Mouse (Mus musculus) neural tube, embryonic 13.5 days (tissue): ENCODE measurements around the gene Ripk1. TPM values are rescaled to one million over a fixed set of nuclear protein-coding genes. Genes with fewer than 3 reads are reported as not detected.

Source experiments
- ATAC-seq: fragments of 200-750 bp; cut with Nextera tagmentation; 2 replicates; pipeline ENCODE4 v1.8.0; 2017; ENCODE audit warnings: low read depth, mild to moderate bottlenecking, moderate TSS enrichment, moderate library complexity
- H3K27ac ChIP-seq: fragments of 300-500 bp; sonication (generic); replicated peaks from 2 replicates; pipeline ENCODE4 v1.5.1; 2015; ENCODE audit warnings: moderate library complexity, mild to moderate bottlenecking, inconsistent platforms
- H3K27me3 ChIP-seq: fragments of 300-500 bp; sonication (generic); 2 replicates; pipeline ENCODE4 v1.6.1; 2015; ENCODE audit warnings: mild to moderate bottlenecking, inconsistent platforms
- H3K36me3 ChIP-seq: fragments of 300-500 bp; sonication (generic); 2 replicates; pipeline ENCODE4 v1.6.1; 2015; ENCODE audit warnings: mild to moderate bottlenecking, inconsistent platforms
- H3K4me1 ChIP-seq: fragments of 300-500 bp; sonication (generic); replicated peaks from 2 replicates; pipeline ENCODE4 v1.6.1; 2015; ENCODE audit warnings: inconsistent platforms
- H3K4me2 ChIP-seq: fragments of 300-500 bp; sonication (generic); 2 replicates; pipeline ENCODE4 v1.6.1; 2015; ENCODE audit warnings: inconsistent platforms, mild to moderate bottlenecking, moderate library complexity
- H3K4me3 ChIP-seq: fragments of 300-500 bp; sonication (generic); 2 replicates; pipeline ENCODE4 v1.5.1; 2015; ENCODE audit warnings: mild to moderate bottlenecking, inconsistent platforms
- H3K9ac ChIP-seq: fragments of 300-500 bp; sonication (generic); 2 replicates; pipeline ENCODE4 v1.6.1; 2015; ENCODE audit warnings: moderate library complexity, mild to moderate bottlenecking, inconsistent platforms
- H3K9me3 ChIP-seq: fragments of 300-500 bp; sonication (generic); 2 replicates; pipeline ENCODE4 v1.6.1; 2016; ENCODE audit warnings: inconsistent platforms
- whole genome bisulfite sequencing: fragments of 180-500 bp; shearing (Covaris S2); methylation state at CpG from one replicate; pipeline ENCODE4 v1.1.7; 2015; 5-methylcytosine and 5-hydroxymethylcytosine counted together
- polyA plus RNA-seq: library from polyadenylated mRNA; unstranded; fragments of >200 nt; fragmentation: Nextera tagmentation; extraction: Ambion mirVana; gene quantifications from 2 replicates; pipeline ENCODE4 v1.2.1, GENCODE M21; 2015

Ripk1 gene
- polyA plus RNA-seq, 1 experiment from 2014 or later = 6.7 TPM

GRCm38 (mm10) chr13:34003058-34003457, 895 bp downstream of the Ripk1 start:
- WGBS = 10% methylated on average over 5 of the region's 5 CpGs
- Histone ChIP-seq H3K4me1 (peaks cover 19% of the 10 kb centered on the region), H3K4me2 (peak overlapping the region; percentile 71), H3K9ac (peak overlapping the region; percentile 84), H3K9me3 (no peaks in the 10 kb centered on the region), H3K36me3 (no peaks in the 10 kb centered on the region), H3K27ac (peak overlapping the region; percentile 92), H3K4me3 (peak overlapping the region; percentile 95), H3K27me3 (no peaks in the 10 kb centered on the region)
- ATAC-seq = peak; percentile 10; the same call in 1 of the 2 replicates

- H3K27me3 ChIP-seq = no peaks in the 10 kb centered on the region
- no peaks in the 10 kb centered on the region for H3K9me3 ChIP-seq
- no peak overlapping the region for H3K27ac ChIP-seq
- no peak overlapping the region for H3K9ac ChIP-seq
- no peak overlapping the region for H3K4me3 ChIP-seq
- peaks cover 5% of the 10 kb centered on the region for H3K4me1 ChIP-seq
- 67% methylated on average over 2 of the region's 2 CpGs for WGBS
- H3K36me3 ChIP-seq = peaks cover 18% of the 10 kb centered on the region
- no peak for ATAC-seq
- H3K4me2 ChIP-seq = no peak overlapping the region
These were observed 5.1 kb downstream of the Ripk1 start for GRCm38 (mm10) chr13:34007234-34007633.

GRCm38 (mm10) chr13:34016927-34017569, 14.9 kb downstream of the Ripk1 start:
- no peak for ATAC-seq
- Histone ChIP-seq H3K4me3 (no peak overlapping the region), H3K9me3 (no peaks in the 10 kb centered on the region), H3K27ac (no peak overlapping the region), H3K9ac (no peak overlapping the region), H3K4me2 (no peak overlapping the region), H3K27me3 (no peaks in the 10 kb centered on the region), H3K4me1 (no peaks in the 10 kb centered on the region), H3K36me3 (peaks cover 68% of the 10 kb centered on the region)
- 94% methylated on average over 9 of the region's 9 CpGs for WGBS

DNA sequence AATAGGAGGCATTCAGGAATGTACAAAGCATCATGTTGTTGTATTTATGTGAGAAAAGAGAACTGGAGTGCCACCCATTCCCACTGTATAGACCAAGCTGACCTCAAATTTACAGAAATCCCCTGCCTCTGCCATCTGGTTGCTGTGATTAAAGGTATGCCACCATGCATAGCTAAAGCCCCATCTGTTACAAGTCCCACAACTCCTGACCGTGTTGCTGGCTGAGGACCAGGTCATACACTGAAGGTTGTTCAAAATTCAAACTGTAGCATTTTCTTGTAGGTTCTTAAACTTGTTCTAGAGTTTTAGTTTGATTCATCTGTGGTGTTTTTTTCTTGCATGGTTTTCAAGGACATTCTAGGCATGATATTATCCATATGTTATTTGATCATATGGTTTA, 16.4 kb downstream of the Ripk1 start:
- H3K36me3 ChIP-seq = peaks cover 77% of the 10 kb centered on the region
- no peak overlapping the region for H3K9ac ChIP-seq
- WGBS = 87% methylated on average over 1 of the region's 1 CpGs
- ATAC-seq = no peak
- no peaks in the 10 kb centered on the region for H3K9me3 ChIP-seq
- H3K27ac ChIP-seq = no peak overlapping the region
- no peak overlapping the region for H3K4me2 ChIP-seq
- H3K4me3 ChIP-seq = no peak overlapping the region
- no peaks in the 10 kb centered on the region for H3K27me3 ChIP-seq
- no peaks in the 10 kb centered on the region for H3K4me1 ChIP-seq

- H3K4me1 ChIP-seq = no peaks in the 10 kb centered on the region
- ATAC-seq = no peak
- 89% methylated on average over 2 of the region's 2 CpGs for WGBS
- no peaks in the 10 kb centered on the region for H3K9me3 ChIP-seq
- H3K27me3 ChIP-seq = no peaks in the 10 kb centered on the region
- no peak overlapping the region for H3K4me3 ChIP-seq
- no peak overlapping the region for H3K27ac ChIP-seq
- H3K4me2 ChIP-seq = no peak overlapping the region
- H3K36me3 ChIP-seq = peaks cover 49% of the 10 kb centered on the region
- H3K9ac ChIP-seq = no peak overlapping the region
These were observed 19.8 kb downstream of the Ripk1 start for GRCm38 (mm10) chr13:34021998-34022397.

- H3K27ac ChIP-seq = no peak overlapping the region
- ATAC-seq = no peak
- no peaks in the 10 kb centered on the region for H3K27me3 ChIP-seq
- no peak overlapping the region for H3K9ac ChIP-seq
- no peak overlapping the region for H3K4me2 ChIP-seq
- peaks cover 4% of the 10 kb centered on the region for H3K4me1 ChIP-seq
- WGBS = 62% methylated on average over 2 of the region's 2 CpGs
- no peaks in the 10 kb centered on the region for H3K9me3 ChIP-seq
- peaks cover 42% of the 10 kb centered on the region for H3K36me3 ChIP-seq
- H3K4me3 ChIP-seq = no peak overlapping the region
These were observed 29.9 kb downstream of the Ripk1 start for GRCm38 (mm10) chr13:34032041-34032440.

GRCm38 (mm10) chr13:34035424-34035823, 33.3 kb downstream of the Ripk1 start:
- WGBS = 88% methylated on average over 3 of the region's 3 CpGs
- Histone ChIP-seq H3K4me1 (peaks cover 21% of the 10 kb centered on the region), H3K4me3 (no peak overlapping the region), H3K27me3 (no peaks in the 10 kb centered on the region), H3K4me2 (no peak overlapping the region), H3K9me3 (0 out of 2 replicates have a peak, but pooled peaks cover 4% of the 10 kb centered on the region), H3K27ac (no peak overlapping the region), H3K9ac (no peak overlapping the region), H3K36me3 (peaks cover 27% of the 10 kb centered on the region)
- no peak for ATAC-seq

GRCm38 (mm10) chr13:34036726-34037125, 34.6 kb downstream of the Ripk1 start:
- peaks cover 21% of the 10 kb centered on the region for H3K4me1 ChIP-seq
- peak overlapping the region; percentile 88 for H3K27ac ChIP-seq
- peaks cover 17% of the 10 kb centered on the region for H3K36me3 ChIP-seq
- peak; percentile 4 for ATAC-seq
- no peak overlapping the region; the same call in 1 of the 2 replicates for H3K4me2 ChIP-seq
- peak overlapping the region; percentile 86 for H3K9ac ChIP-seq
- 0 out of 2 replicates have a peak, but pooled peaks cover 4% of the 10 kb centered on the region for H3K9me3 ChIP-seq
- 0 out of 2 replicates have a peak overlapping the region, but pooled peaks have one; percentile 71 for H3K4me3 ChIP-seq
- 80% methylated on average over 5 of the region's 5 CpGs for WGBS
- H3K27me3 ChIP-seq = no peaks in the 10 kb centered on the region

DNA sequence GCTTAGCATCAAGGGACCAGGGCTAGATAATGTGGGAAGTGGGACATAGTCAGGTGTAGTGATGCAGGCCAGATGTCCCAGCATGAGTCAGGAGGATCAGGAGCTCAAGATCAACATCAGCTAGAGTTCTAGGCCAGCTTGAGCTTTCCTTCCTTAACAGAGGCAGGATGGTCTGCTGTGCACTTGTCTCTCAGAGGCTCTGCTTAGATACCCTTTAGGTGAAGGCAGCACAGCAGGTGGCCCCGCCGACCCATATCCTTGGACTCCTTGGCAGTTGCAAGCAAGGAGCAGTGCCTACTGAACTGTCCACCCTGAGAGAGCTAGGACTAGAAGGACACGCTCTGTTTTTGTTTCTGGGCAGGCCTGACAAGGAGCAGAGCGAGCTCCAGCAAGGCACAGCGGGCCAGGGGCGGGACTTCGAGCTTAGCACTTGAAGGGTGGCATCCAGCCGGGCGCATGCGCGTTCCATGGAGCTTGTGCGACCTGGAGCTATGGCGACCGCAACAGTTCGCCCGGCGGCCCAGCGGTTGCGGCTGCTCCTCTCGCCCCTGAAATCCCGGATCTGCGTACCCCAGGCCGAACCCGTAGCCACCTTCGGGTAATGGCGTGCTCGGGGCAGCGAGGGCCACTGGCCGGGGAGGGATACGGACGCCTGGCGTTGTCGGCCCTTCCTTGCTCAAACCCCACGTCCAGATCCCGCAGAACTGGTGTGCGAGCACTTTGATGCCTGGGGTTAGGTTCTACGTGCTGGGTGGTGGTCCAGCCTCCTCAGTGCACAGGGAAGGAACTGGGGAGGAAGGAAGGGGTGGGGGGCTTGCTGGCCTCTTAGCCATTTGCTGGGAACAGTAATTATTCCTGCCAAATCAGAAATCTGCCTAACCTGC, 35.3 kb downstream of the Ripk1 start, which contains the start of gene Bphl:
Bphl (plus strand) TSS at position 426 of the 884 bp plus-strand sequence.
- H3K9ac ChIP-seq = peak within 1 kb of the TSS; percentile 86
- peak within 1 kb of the TSS; percentile 68 for H3K4me2 ChIP-seq
- under 1% methylated on average over 37 of the region's 37 CpGs for WGBS
- H3K9me3 ChIP-seq = 0 out of 2 replicates have a peak, but pooled peaks cover 4% of the 10 kb centered on the region
- H3K36me3 ChIP-seq = peaks cover 16% of the 10 kb centered on the region
- peak; percentile 96 for ATAC-seq
- H3K4me1 ChIP-seq = peaks cover 23% of the 10 kb centered on the region
- H3K4me3 ChIP-seq = peak within 1 kb of the TSS; percentile 71
- peak within 1 kb of the TSS; percentile 88 for H3K27ac ChIP-seq
- no peaks in the 10 kb centered on the region for H3K27me3 ChIP-seq

- ATAC-seq = peak; percentile 21; the same call in 1 of the 2 replicates
- H3K9me3 ChIP-seq = 0 out of 2 replicates have a peak, but pooled peaks cover 4% of the 10 kb centered on the region
- peaks cover 25% of the 10 kb centered on the region for H3K4me1 ChIP-seq
- H3K4me3 ChIP-seq = peak overlapping the region; percentile 71
- WGBS = 48% methylated on average over 5 of the region's 5 CpGs
- H3K4me2 ChIP-seq = peak overlapping the region; percentile 68
- peak overlapping the region; percentile 86 for H3K9ac ChIP-seq
- no peaks in the 10 kb centered on the region for H3K27me3 ChIP-seq
- peaks cover 10% of the 10 kb centered on the region; the same call in 1 of the 2 replicates for H3K36me3 ChIP-seq
- peak overlapping the region; percentile 88 for H3K27ac ChIP-seq
These were observed 35.9 kb downstream of the Ripk1 start for GRCm38 (mm10) chr13:34038056-34038432.

GRCm38 (mm10) chr13:34038901-34039341, 36.8 kb downstream of the Ripk1 start:
- Histone ChIP-seq H3K9ac (peak overlapping the region; percentile 86; the same call in 1 of the 2 replicates), H3K4me3 (peak overlapping the region; percentile 71), H3K4me2 (peak overlapping the region; percentile 68), H3K27me3 (no peaks in the 10 kb centered on the region), H3K36me3 (0 out of 2 replicates have a peak, but pooled peaks cover 2% of the 10 kb centered on the region), H3K9me3 (0 out of 2 replicates have a peak, but pooled peaks cover 4% of the 10 kb centered on the region), H3K27ac (no peak overlapping the region), H3K4me1 (peaks cover 25% of the 10 kb centered on the region)
- WGBS = 47% methylated on average over 8 of the region's 8 CpGs
- ATAC-seq = no peak

DNA sequence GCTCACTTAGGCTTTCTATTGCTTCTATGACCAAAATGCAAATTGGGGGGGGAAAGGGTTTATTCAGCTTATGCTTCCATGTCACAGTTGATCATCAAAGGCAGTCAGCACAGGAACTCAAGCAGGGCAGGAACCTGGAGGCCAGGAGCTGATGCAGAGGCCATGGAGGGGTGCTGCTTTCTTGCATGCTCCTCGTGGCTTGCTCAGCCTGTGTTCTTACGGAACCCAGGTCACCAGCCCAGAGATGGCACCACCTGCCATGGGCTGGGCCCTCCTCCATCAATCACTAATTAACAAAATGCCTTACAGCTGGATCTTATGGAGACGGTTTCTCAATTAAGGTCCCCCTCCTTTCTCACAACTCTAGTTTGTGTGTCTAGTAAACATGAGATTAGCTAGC, 37.9 kb downstream of the Ripk1 start:
- H3K4me3 ChIP-seq = no peak overlapping the region
- no peaks in the 10 kb centered on the region for H3K36me3 ChIP-seq
- H3K27ac ChIP-seq = no peak overlapping the region
- no peak overlapping the region for H3K9ac ChIP-seq
- peaks cover 25% of the 10 kb centered on the region for H3K4me1 ChIP-seq
- no peaks in the 10 kb centered on the region for H3K27me3 ChIP-seq
- ATAC-seq = no peak
- H3K4me2 ChIP-seq = no peak overlapping the region
- WGBS = 88% methylated on average over 3 of the region's 3 CpGs
- 0 out of 2 replicates have a peak, but pooled peaks cover 4% of the 10 kb centered on the region for H3K9me3 ChIP-seq
